19 mouse cellular contexts compared by ENCODE assay signal in genomic region chr14:115580466-115581255, GRCm38 (mm10).
"Had no signal": no experiment of that assay in that cellular context is flagged by ENCODE, and none has a peak within 500 bp of the region (broad histone marks: within the 10 kb centered on the region; RNA-seq: fewer than 3 reads in every experiment).

No protein-coding gene starts in this region.

- H3K27me3 ChIP-seq: liver, embryonic 13.5 days; liver, embryonic 15.5 days; midbrain, embryonic 12.5 days; neural tube, embryonic 13.5 days; neural tube, embryonic 15.5 days had no signal

- DNase-seq: liver, embryonic 13.5 days; lung, adult 18-20 months; midbrain, embryonic 14.5 days; retina, postnatal 1 day; right cerebral cortex, adult 18-20 months; right cerebral cortex, postnatal 25 days; right cerebral cortex, postnatal 4 days; spleen, adult 18-20 months; thymus, adult 18-20 months; thymus, postnatal 14 days; thymus, postnatal 36 days had no signal

- H3K9ac ChIP-seq: liver, embryonic 13.5 days; liver, embryonic 15.5 days; midbrain, embryonic 12.5 days; neural tube, embryonic 13.5 days; neural tube, embryonic 15.5 days had no signal

- H3K9me3 ChIP-seq: liver, embryonic 13.5 days; liver, embryonic 15.5 days; midbrain, embryonic 10.5 days; midbrain, embryonic 12.5 days; neural tube, embryonic 13.5 days; neural tube, embryonic 15.5 days had no signal

- H3K4me1 ChIP-seq: liver, embryonic 13.5 days; liver, embryonic 15.5 days; midbrain, embryonic 10.5 days; midbrain, embryonic 12.5 days; neural tube, embryonic 13.5 days; neural tube, embryonic 15.5 days had no signal

- ATAC-seq: lung, postnatal 0 days; midbrain, embryonic 16.5 days had no signal

- H3K27ac ChIP-seq: liver, embryonic 13.5 days; liver, embryonic 15.5 days; midbrain, embryonic 10.5 days; midbrain, embryonic 12.5 days; neural tube, embryonic 13.5 days; neural tube, embryonic 15.5 days had no signal

- H3K4me2 ChIP-seq: liver, embryonic 13.5 days; liver, embryonic 15.5 days; midbrain, embryonic 12.5 days; neural tube, embryonic 13.5 days; neural tube, embryonic 15.5 days had no signal

- H3K4me3 ChIP-seq: liver, embryonic 13.5 days; liver, embryonic 15.5 days; midbrain, embryonic 10.5 days; midbrain, embryonic 12.5 days; myocyte; neural tube, embryonic 13.5 days; neural tube, embryonic 15.5 days had no signal

- H3K36me3 ChIP-seq: liver, embryonic 13.5 days; liver, embryonic 15.5 days; midbrain, embryonic 10.5 days; midbrain, embryonic 12.5 days; neural tube, embryonic 13.5 days; neural tube, embryonic 15.5 days had no signal
